Mouse (Mus musculus) intestine, embryonic 14.5 days (tissue): Measurements from ENCODE around the gene Tas2r131. TPM values are rescaled to one million over a fixed set of nuclear protein-coding genes. Genes with fewer than 3 reads are reported as not detected.
"Not testable (repeated sequence)": the region's sequence is repeated elsewhere in the genome, so short reads cannot be mapped to it uniquely, and the experiment has no call there.

Source experiments
- ATAC-seq: fragments of 200-750 bp; cut with Nextera tagmentation; replicated peaks from 2 replicates; pipeline ENCODE4 v1.8.0; 2017; ENCODE audit warnings: low read depth, moderate number of reproducible peaks, moderate TSS enrichment, moderate library complexity; ENCODE audit not compliant: low FRiP score, low TSS enrichment
- DNase-seq: peaks from one replicate; pipeline ENCODE4 v3.0.0-alpha.2; 2018; ENCODE audit warnings: low spot score
- H3K27ac ChIP-seq: fragments of 300-500 bp; sonication (generic); 2 replicates; pipeline ENCODE4 v1.5.1; 2014; ENCODE audit warnings: low read depth, mild to moderate bottlenecking, control low read depth
- H3K27me3 ChIP-seq: fragments of 300-500 bp; sonication (generic); replicated peaks from 2 replicates; pipeline ENCODE4 v1.6.1; 2014; ENCODE audit warnings: low read length, control low read depth; ENCODE audit not compliant: control insufficient read depth, insufficient read depth
- H3K36me3 ChIP-seq: fragments of 300-500 bp; sonication (generic); 2 replicates; pipeline ENCODE4 v1.6.1; 2014; ENCODE audit warnings: low read length, control low read depth; ENCODE audit not compliant: control insufficient read depth, insufficient read depth
- H3K4me1 ChIP-seq: fragments of 300-500 bp; sonication (generic); replicated peaks from 2 replicates; pipeline ENCODE4 v1.6.1; 2014; ENCODE audit warnings: low read length, control low read depth, mixed read lengths; ENCODE audit not compliant: control insufficient read depth, insufficient read depth
- H3K4me2 ChIP-seq: fragments of 300-500 bp; sonication (generic); 2 replicates; pipeline ENCODE4 v1.6.1; 2014; ENCODE audit warnings: low read length
- H3K4me3 ChIP-seq: fragments of 300-500 bp; sonication (generic); 2 replicates; pipeline ENCODE4 v1.5.1; 2014; ENCODE audit warnings: low read depth, low read length, control low read depth, mixed read lengths
- H3K9ac ChIP-seq: fragments of 300-500 bp; sonication (generic); 2 replicates; pipeline ENCODE4 v1.6.1; 2014; ENCODE audit warnings: mild to moderate bottlenecking, low read length
- H3K9me3 ChIP-seq: fragments of 300-500 bp; sonication (generic); 2 replicates; pipeline ENCODE4 v1.6.1; 2016; ENCODE audit warnings: low read length, control low read depth; ENCODE audit not compliant: control insufficient read depth
- WGBS: fragments of 180-500 bp; shearing (Covaris S2); extraction: QIAGEN DNeasy Blood & Tissue Kit; methylation state at CpG from one replicate; pipeline ENCODE4 v1.1.7; 2014; 5-methylcytosine and 5-hydroxymethylcytosine counted together
- polyA plus RNA-seq: library from polyadenylated mRNA; unstranded; fragments of >200 nt; fragmentation: Nextera tagmentation; extraction: Ambion mirVana; gene quantifications from 2 replicates; pipeline ENCODE4 v1.2.1, GENCODE M21; 2014

Gene Tas2r131
- polyA plus RNA-seq = not detected in 2 replicates

GRCm38 (mm10) chr6:132957819-132958218 is at the start of gene Tas2r131:
Tas2r131 (minus strand) TSS chr6:132957919.
- Histone ChIP-seq H3K9me3 (no peaks in the 10 kb centered on the region), H3K27ac (no peak within 1 kb of the TSS), H3K36me3 (no peaks in the 10 kb centered on the region), H3K27me3 (no peaks in the 10 kb centered on the region), H3K4me1 (no peaks in the 10 kb centered on the region), H3K4me3 (no peak within 1 kb of the TSS), H3K9ac (no peak within 1 kb of the TSS), H3K4me2 (no peak within 1 kb of the TSS)
- ATAC-seq (no peak), DNase-seq (no peak)
- 88% methylated on average over 1 of the region's 1 CpGs for WGBS

- H3K9me3 ChIP-seq = no peaks in the 10 kb centered on the region
- no peak within 1 kb of the TSS for H3K4me2 ChIP-seq
- H3K36me3 ChIP-seq = no peaks in the 10 kb centered on the region
- ATAC-seq (no peak), DNase-seq (no peak)
- H3K27me3 ChIP-seq = no peaks in the 10 kb centered on the region
- no peak within 1 kb of the TSS for H3K9ac ChIP-seq
- H3K27ac ChIP-seq = no peak within 1 kb of the TSS
- no peaks in the 10 kb centered on the region for H3K4me1 ChIP-seq
- no peak within 1 kb of the TSS for H3K4me3 ChIP-seq
- WGBS = 85% methylated on average over 2 of the region's 2 CpGs
Measured at GRCm38 (mm10) chr6:132980865-132981264, 23.1 kb upstream of the Tas2r131 start, which contains the start of gene Tas2r109. Tas2r109 (minus strand) TSS chr6:132980965.

- no peak within 1 kb of the TSS for H3K4me3 ChIP-seq
- no peaks in the 10 kb centered on the region for H3K36me3 ChIP-seq
- H3K27ac ChIP-seq = no peak within 1 kb of the TSS
- WGBS = 76% methylated on average over 2 of the region's 2 CpGs
- no peak within 1 kb of the TSS for H3K4me2 ChIP-seq
- H3K4me1 ChIP-seq = no peaks in the 10 kb centered on the region
- no peak within 1 kb of the TSS for H3K9ac ChIP-seq
- H3K9me3 ChIP-seq = no peaks in the 10 kb centered on the region; the same call in 1 of the 2 replicates
- H3K27me3 ChIP-seq = no peaks in the 10 kb centered on the region
- ATAC-seq = no peak
- DNase-seq = no peak
Measured at GRCm38 (mm10) chr6:132950802-132951201, 6.9 kb downstream of the Tas2r131 start, which contains the start of gene Tas2r129. Tas2r129 (plus strand) TSS chr6:132951102.

GRCm38 (mm10) chr6:132941376-132941775 is 16.3 kb downstream of the Tas2r131 start:
- H3K9me3 ChIP-seq, ATAC-seq, H3K36me3 ChIP-seq, H3K27ac ChIP-seq, H3K4me3 ChIP-seq, DNase-seq, H3K27me3 ChIP-seq, H3K9ac ChIP-seq, H3K4me2 ChIP-seq, H3K4me1 ChIP-seq: not testable (repeated sequence)

- 78% methylated on average over 3 of the region's 3 CpGs for WGBS
- no peaks in the 10 kb centered on the region for H3K4me1 ChIP-seq
- H3K9me3 ChIP-seq = no peaks in the 10 kb centered on the region
- no peak within 1 kb of the TSS for H3K4me2 ChIP-seq
- no peak for DNase-seq
- H3K27me3 ChIP-seq = no peaks in the 10 kb centered on the region
- H3K4me3 ChIP-seq = no peak within 1 kb of the TSS
- H3K36me3 ChIP-seq = no peaks in the 10 kb centered on the region
- ATAC-seq = no peak
- no peak within 1 kb of the TSS for H3K9ac ChIP-seq
- H3K27ac ChIP-seq = no peak within 1 kb of the TSS
Measured at GRCm38 (mm10) chr6:132909351-132909750, 48.4 kb downstream of the Tas2r131 start, which contains the start of gene Tas2r125. Tas2r125 (plus strand) TSS chr6:132909651.

Other genes starting within 250 kb of the Tas2r131 start
- not detected in 2 replicates for gene Tas2r122, start 246.0 kb downstream of the Tas2r131 start, polyA plus RNA-seq
- not detected in 2 replicates for gene Tas2r115, start 219.9 kb downstream of the Tas2r131 start, polyA plus RNA-seq
- gene Tas2r124, start 203.2 kb downstream of the Tas2r131 start, polyA plus RNA-seq = not detected in 2 replicates
- gene Tas2r102, start 195.8 kb downstream of the Tas2r131 start, polyA plus RNA-seq = not detected in 2 replicates
- gene Tas2r136, start 179.8 kb downstream of the Tas2r131 start, polyA plus RNA-seq = not detected in 2 replicates
- not detected in 2 replicates for gene Tas2r117, start 155.1 kb downstream of the Tas2r131 start, polyA plus RNA-seq
- not detected in 2 replicates for gene Tas2r123, start 110.8 kb downstream of the Tas2r131 start, polyA plus RNA-seq
- gene Tas2r116, start 102.5 kb downstream of the Tas2r131 start, polyA plus RNA-seq = not detected in 2 replicates
- gene Tas2r110, start 89.9 kb downstream of the Tas2r131 start, polyA plus RNA-seq = not detected in 2 replicates
- not detected in 2 replicates for gene Tas2r113, start 64.9 kb downstream of the Tas2r131 start, polyA plus RNA-seq
- gene Tas2r125, start 48.3 kb downstream of the Tas2r131 start, polyA plus RNA-seq = not detected in 2 replicates
- not detected in 2 replicates for gene Tas2r129, start 6.8 kb downstream of the Tas2r131 start, polyA plus RNA-seq
- gene Tas2r109, start 23.0 kb upstream of the Tas2r131 start, polyA plus RNA-seq = not detected in 2 replicates
- not detected in 2 replicates for gene Tas2r103, start 79.2 kb upstream of the Tas2r131 start, polyA plus RNA-seq
- gene Tas2r140, start 97.9 kb upstream of the Tas2r131 start, polyA plus RNA-seq = not detected in 2 replicates
- 61.8 and 65.0 TPM in 2 replicates for gene Smim10l1, start 147.0 kb upstream of the Tas2r131 start, polyA plus RNA-seq